Mouse (Mus musculus) CH12.LX (cell line): ENCODE measurements around the gene Tmem82. TPM values are rescaled to one million over a fixed set of nuclear protein-coding genes. Genes with fewer than 3 reads are reported as not detected.

Source experiments
- DNase-seq: peaks from one replicate; pipeline ENCODE4 v3.0.0-alpha.2; 2013; ENCODE audit errors: extremely low read depth
- H3K27ac ChIP-seq: 2 replicates; pipeline ENCODE4 v1.5.1; 2012; ENCODE audit warnings: low read depth, mild to moderate bottlenecking, control low read depth, moderate library complexity; ENCODE audit not compliant: insufficient read depth
- H3K27me3 ChIP-seq: replicated peaks from 2 replicates; pipeline ENCODE3; 2012; ENCODE audit warnings: inconsistent platforms
- H3K36me3 ChIP-seq, 2 experiments: replicated peaks in 1 of 2; 2 replicates each; pipeline versions ENCODE3 to v1.6.1; 2012; ENCODE audit warnings: inconsistent platforms in 1 of 2, low read length in 1 of 2, mild to moderate bottlenecking in 1 of 2, mixed read lengths in 1 of 2, moderate library complexity in 1 of 2; ENCODE audit not compliant: control insufficient read depth in 1 of 2, insufficient read depth in 1 of 2
- H3K4me1 ChIP-seq, 2 experiments: 2 replicates each; pipeline ENCODE4 v1.6.1; 2012; ENCODE audit warnings: inconsistent platforms in 1 of 2, moderate library complexity in 1 of 2; ENCODE audit not compliant: insufficient read depth in 2 of 2, control insufficient read depth in 1 of 2
- H3K4me2 ChIP-seq: 2 replicates; pipeline ENCODE4 v1.6.1; 2012; ENCODE audit warnings: low read depth, mild to moderate bottlenecking, control low read depth; ENCODE audit not compliant: poor library complexity, insufficient read depth, severe bottlenecking
- H3K4me3 ChIP-seq, 3 experiments: fragments of 150-350 bp in 1 of 3; sonication (generic) in 1 of 3; replicated peaks in 1 of 3; 2 replicates each; pipeline versions ENCODE3 to v1.5.1; 2011 to 2012; ENCODE audit warnings: low read depth in 2 of 3, low read length in 2 of 3, mild to moderate bottlenecking in 2 of 3, moderate library complexity in 2 of 3, control low read depth in 1 of 3, improper control_type of control experiment in 1 of 3, inconsistent platforms in 1 of 3, mixed read lengths in 1 of 3; ENCODE audit not compliant: poor library complexity in 1 of 3
- H3K79me2 ChIP-seq: replicated peaks from 2 replicates; pipeline ENCODE4 v1.6.1; 2012; ENCODE audit warnings: mild to moderate bottlenecking, moderate library complexity; ENCODE audit not compliant: control insufficient read depth, poor library complexity, insufficient read depth, severe bottlenecking; ENCODE audit errors: extremely low read depth
- H3K9ac ChIP-seq: 2 replicates; pipeline ENCODE4 v1.6.1; 2012; ENCODE audit warnings: low read depth, mild to moderate bottlenecking, control low read depth, moderate library complexity; ENCODE audit not compliant: insufficient read depth
- H3K9me3 ChIP-seq: replicated peaks from 2 replicates; pipeline ENCODE3; 2012; ENCODE audit warnings: low read length, inconsistent platforms, mixed read lengths
- BHLHE40 ChIP-seq: IDR thresholded peaks from 2 replicates; pipeline ENCODE4 v1.6.1; 2011; ENCODE audit warnings: mild to moderate bottlenecking, low read depth, low read length, improper control_type of control experiment
- ETS1 ChIP-seq: conservative IDR thresholded peaks from 2 replicates; pipeline ENCODE4 v1.6.1; 2012; ENCODE audit warnings: low read depth, mild to moderate bottlenecking, inconsistent platforms, low read length, improper control_type of control experiment, moderate library complexity
- HCFC1 ChIP-seq: IDR thresholded peaks from 2 replicates; pipeline ENCODE4 v1.6.1; 2012; ENCODE audit warnings: low read depth, mild to moderate bottlenecking, inconsistent platforms, low read length, improper control_type of control experiment
- MAX ChIP-seq: IDR thresholded peaks from 2 replicates; pipeline ENCODE4 v1.6.1; 2011; ENCODE audit warnings: low read length, improper control_type of control experiment
- MAZ ChIP-seq: IDR thresholded peaks from 2 replicates; pipeline ENCODE4 v1.6.1; 2012; ENCODE audit warnings: low read depth, mild to moderate bottlenecking, inconsistent platforms, low read length, improper control_type of control experiment, moderate library complexity
- MXI1 ChIP-seq: IDR thresholded peaks from 2 replicates; pipeline ENCODE4 v1.6.1; 2011; ENCODE audit warnings: mild to moderate bottlenecking, low read depth, low read length, improper control_type of control experiment
- POLR2AphosphoS2 ChIP-seq: IDR thresholded peaks from 2 replicates; pipeline ENCODE4 v1.6.1; 2011; ENCODE audit warnings: low read depth, low read length, improper control_type of control experiment
- RAD21 ChIP-seq: IDR thresholded peaks from 2 replicates; pipeline ENCODE4 v1.6.1; 2011; ENCODE audit warnings: low read depth, mild to moderate bottlenecking, low read length, improper control_type of control experiment, moderate library complexity
- SIN3A ChIP-seq: IDR thresholded peaks from 2 replicates; pipeline ENCODE4 v1.6.1; 2012; ENCODE audit warnings: low read length, improper control_type of control experiment, inconsistent platforms
- USF2 ChIP-seq: conservative IDR thresholded peaks from 2 replicates; pipeline ENCODE4 v1.6.1; 2011; ENCODE audit warnings: low read depth, low read length, improper control_type of control experiment
- ZC3H11A ChIP-seq: IDR thresholded peaks from 2 replicates; pipeline ENCODE4 v1.6.1; 2012; ENCODE audit warnings: low read depth, mild to moderate bottlenecking, inconsistent platforms, low read length, improper control_type of control experiment
- dilution Hi-C: fragments of 300-500 bp; cut with MboI; formaldehyde crosslinking; loops from 2 replicates; pipeline ENCODE4 v1.14.3; 2020; ENCODE audit warnings: low sequenced_read_pairs; ENCODE audit not compliant: extremely low pct_unique_long_range_greater_than_20kb, extremely low pct_ligation_motif_present
- in situ Hi-C: fragments of 300-500 bp; cut with MboI; formaldehyde crosslinking; loops from 3 replicates; pipeline ENCODE4 v1.14.3; 2019; ENCODE audit warnings: low sequenced_read_pairs, low pct_ligation_motif_present, low pct_unique_long_range_greater_than_20kb, mixed read lengths
- polyA plus RNA-seq: library from polyadenylated mRNA; unstranded; fragments of >175 nt; gene quantifications from 2 replicates; pipeline ENCODE4 v1.2.1, GENCODE M21; 2012; ENCODE audit warnings: low read depth; ENCODE audit not compliant: insufficient read length
- total RNA-seq, 2 experiments: library from RNA; depleted of rRNA; stranded (reverse); fragments of 300-350 nt in 1 of 2; fragments of >200 nt in 1 of 2; gene quantifications; 2 replicates each; pipeline ENCODE4 v1.2.3; 2012 to 2014

Gene Tmem82
- total and polyA plus RNA-seq, 3 experiments: 0.68 to 5.2 (median 2.7) TPM

DNA sequence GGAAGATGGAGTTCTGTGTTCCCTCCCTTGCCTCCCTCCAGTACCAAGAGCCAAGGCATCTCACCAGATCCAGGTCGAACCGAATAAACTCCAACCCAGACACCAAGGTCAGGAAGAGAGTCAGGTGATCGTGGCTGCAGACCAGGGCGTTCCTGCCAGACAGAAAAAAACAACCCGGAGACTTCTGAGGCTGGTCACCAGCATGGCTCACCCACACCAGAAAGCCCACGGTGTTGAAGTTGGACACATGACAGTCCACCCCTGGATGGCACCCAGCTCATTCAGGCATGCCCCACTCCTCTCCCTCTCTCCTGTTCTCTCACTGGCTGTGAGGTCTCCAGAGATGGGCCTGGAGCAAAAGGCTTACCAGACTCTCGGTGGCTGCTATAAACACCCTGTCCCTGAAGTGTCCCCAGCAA is 22.9 kb upstream of the Tmem82 start:
- Histone ChIP-seq H3K9ac (no peak overlapping the region), H3K4me1 (peaks cover 0 to 9% of the 10 kb centered on the region in 2 experiments; a peak in 1 of 4 replicates), H3K27me3 (no peaks in the 10 kb centered on the region), H3K27ac (no peak overlapping the region), H3K4me3 (no peak overlapping the region), H3K9me3 (no peaks in the 10 kb centered on the region), H3K36me3 (peaks cover 44 to 79% of the 10 kb centered on the region in 2 experiments), H3K4me2 (no peak overlapping the region), H3K79me2 (no peaks in the 10 kb centered on the region)
- no peak for DNase-seq
- dilution Hi-C loops (no loop called here), in situ Hi-C loops (no loop called here)
- TF ChIP-seq MAZ (no peak), MAX (no peak), MXI1 (no peak), ETS1 (no peak), POLR2AphosphoS2 (no peak)

DNA sequence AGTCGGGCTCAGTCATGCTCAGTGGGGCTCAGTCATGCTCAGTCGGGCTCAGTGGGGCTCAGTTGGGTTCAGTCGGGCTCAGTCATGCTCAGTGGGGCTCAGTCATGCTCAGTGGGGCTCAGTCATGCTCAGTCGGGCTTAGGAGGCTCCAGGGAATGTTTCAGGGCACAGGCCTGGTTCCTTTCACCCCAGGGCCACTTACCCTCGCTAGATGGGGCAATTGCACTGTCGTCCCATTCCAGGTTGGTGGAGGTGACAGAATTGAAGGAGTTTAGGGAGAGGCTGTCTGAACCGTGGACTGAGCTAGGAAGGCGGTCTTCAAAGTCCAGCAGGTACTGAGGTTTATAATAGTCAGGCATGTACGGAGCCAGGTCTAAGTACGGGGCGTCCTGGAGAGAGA is 21.0 kb upstream of the Tmem82 start:
- TF ChIP-seq BHLHE40 (no peak), ZC3H11A (no peak), RAD21 (peak; percentile 1), SIN3A (no peak), USF2 (no peak)
- H3K27ac ChIP-seq: no peak overlapping the region
- H3K4me2 ChIP-seq: no peak overlapping the region
- dilution Hi-C loops: no loop called here
- H3K36me3 ChIP-seq: peaks cover 53 to 87% of the 10 kb centered on the region in 2 experiments
- in situ Hi-C loops: no loop called here
- no peaks in the 10 kb centered on the region for H3K9me3 ChIP-seq
- H3K4me1 ChIP-seq: peaks cover 0 to 9% of the 10 kb centered on the region in 2 experiments; a peak in 1 of 4 replicates
- H3K79me2 ChIP-seq: no peaks in the 10 kb centered on the region
- DNase-seq: no peak
- no peak overlapping the region for H3K4me3 ChIP-seq
- no peak overlapping the region for H3K9ac ChIP-seq
- H3K27me3 ChIP-seq: no peaks in the 10 kb centered on the region

DNA sequence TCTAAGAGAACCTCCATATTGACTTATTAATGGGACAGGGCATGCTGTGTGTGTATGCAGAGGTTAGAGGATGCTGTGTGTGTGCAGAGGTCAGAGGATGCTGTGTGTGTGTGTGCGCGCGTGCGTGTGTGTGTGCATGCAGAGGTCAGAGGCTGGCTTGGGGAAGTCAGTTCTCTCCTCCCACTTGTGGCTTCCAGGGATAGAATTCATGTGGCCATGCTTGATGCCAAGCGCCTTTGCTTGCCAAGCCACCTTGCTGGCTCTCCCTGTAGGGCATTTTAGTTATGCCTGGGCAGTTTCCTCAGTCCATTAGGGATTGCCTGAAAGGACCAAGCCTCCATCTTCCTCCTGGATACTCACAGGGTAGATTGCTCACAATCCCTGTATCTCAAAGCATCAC is 18.3 kb upstream of the Tmem82 start:
- in situ Hi-C loops: no loop called here
- TF ChIP-seq HCFC1: no peak
- TF ChIP-seq, all 38 proteins: peak for 0
- H3K4me2 ChIP-seq: no peak overlapping the region
- no peak for DNase-seq
- no peaks in the 10 kb centered on the region for H3K4me1 ChIP-seq
- peaks cover 56 to 85% of the 10 kb centered on the region in 2 experiments for H3K36me3 ChIP-seq
- no peaks in the 10 kb centered on the region for H3K27me3 ChIP-seq
- no peak overlapping the region for H3K9ac ChIP-seq
- H3K79me2 ChIP-seq: no peaks in the 10 kb centered on the region
- H3K4me3 ChIP-seq: no peak overlapping the region
- no peak overlapping the region for H3K27ac ChIP-seq
- H3K9me3 ChIP-seq: no peaks in the 10 kb centered on the region
- dilution Hi-C loops: no loop called here
